Mouse (Mus musculus) forebrain, embryonic 13.5 days (tissue): Measurements from ENCODE around the gene Fam173a. TPM values are rescaled to one million over a fixed set of nuclear protein-coding genes. Genes with fewer than 3 reads are reported as not detected.

Experiments
- ATAC-seq: fragments of 200-750 bp; cut with Nextera tagmentation; 2 replicates; pipeline ENCODE4 v1.8.0; 2017
- H3K27ac ChIP-seq: fragments of 300-500 bp; sonication (generic); 2 replicates; pipeline ENCODE4 v1.5.1; 2015; ENCODE audit warnings: inconsistent platforms, mild to moderate bottlenecking, moderate library complexity
- H3K27me3 ChIP-seq: fragments of 300-500 bp; sonication (generic); 2 replicates; pipeline ENCODE4 v1.6.1; 2015; ENCODE audit warnings: mild to moderate bottlenecking, inconsistent platforms
- H3K36me3 ChIP-seq: fragments of 300-500 bp; sonication (generic); 2 replicates; pipeline ENCODE4 v1.6.1; 2015; ENCODE audit warnings: mild to moderate bottlenecking, inconsistent platforms; ENCODE audit not compliant: poor library complexity, severe bottlenecking
- H3K4me1 ChIP-seq: fragments of 300-500 bp; sonication (generic); 2 replicates; pipeline ENCODE4 v1.6.1; 2015; ENCODE audit warnings: inconsistent platforms
- H3K4me2 ChIP-seq: fragments of 300-500 bp; sonication (generic); 2 replicates; pipeline ENCODE4 v1.6.1; 2015; ENCODE audit warnings: inconsistent platforms, mild to moderate bottlenecking, moderate library complexity
- H3K4me3 ChIP-seq: fragments of 300-500 bp; sonication (generic); 2 replicates; pipeline ENCODE4 v1.5.1; 2015; ENCODE audit warnings: mild to moderate bottlenecking, inconsistent platforms
- H3K9ac ChIP-seq: fragments of 300-500 bp; sonication (generic); 2 replicates; pipeline ENCODE4 v1.6.1; 2015; ENCODE audit warnings: mild to moderate bottlenecking, inconsistent platforms
- H3K9me3 ChIP-seq: fragments of 300-500 bp; sonication (generic); replicated peaks from 2 replicates; pipeline ENCODE4 v1.6.1; 2016; ENCODE audit warnings: inconsistent platforms
- WGBS: fragments of 180-500 bp; shearing (Covaris S2); methylation state at CpG from one replicate; pipeline ENCODE4 v1.1.7; 2015; 5-methylcytosine and 5-hydroxymethylcytosine counted together
- polyA plus RNA-seq: library from polyadenylated mRNA; unstranded; fragments of >200 nt; fragmentation: Nextera tagmentation; extraction: Ambion mirVana; gene quantifications from 2 replicates; pipeline ENCODE4 v1.2.1, GENCODE M21; 2015

Fam173a gene
- polyA plus RNA-seq, 1 experiment from 2014 or later, result 75.5 TPM

DNA sequence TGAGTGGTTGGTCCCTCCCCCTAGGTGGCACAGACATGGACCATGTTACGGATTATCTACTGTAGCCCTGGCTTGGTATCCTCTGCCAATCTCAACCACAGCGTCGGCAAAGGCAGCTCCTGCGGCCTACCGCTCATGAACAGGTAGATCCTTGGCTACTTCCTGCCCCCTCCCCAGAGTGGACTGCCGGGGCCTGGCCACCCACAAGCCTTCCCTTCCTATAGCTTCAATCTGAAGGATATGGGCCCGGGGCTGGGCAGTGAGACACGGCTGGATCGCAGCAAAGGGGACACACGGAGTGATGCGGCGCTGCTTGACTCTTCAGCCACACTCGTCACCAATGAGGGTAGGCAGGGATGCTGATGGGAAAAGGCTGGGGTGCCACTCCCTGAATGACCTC is 34.3 kb upstream of the Fam173a start:
- Histone ChIP-seq H3K4me3 (no peak overlapping the region), H3K4me1 (peaks cover 73% of the 10 kb centered on the region), H3K27me3 (no peaks in the 10 kb centered on the region), H3K9ac (no peak overlapping the region), H3K36me3 (peaks cover 49% of the 10 kb centered on the region), H3K27ac (no peak overlapping the region), H3K9me3 (no peaks in the 10 kb centered on the region), H3K4me2 (no peak overlapping the region)
- ATAC-seq, result no peak
- 93% methylated on average over 13 of the region's 13 CpGs for WGBS

- ATAC-seq, result no peak
- Histone ChIP-seq H3K9me3 (no peaks in the 10 kb centered on the region), H3K27me3 (no peaks in the 10 kb centered on the region), H3K36me3 (peaks cover 41% of the 10 kb centered on the region), H3K27ac (no peak overlapping the region), H3K9ac (no peak overlapping the region), H3K4me3 (no peak overlapping the region), H3K4me2 (peak overlapping the region; percentile 12; the same call in 1 of the 2 replicates), H3K4me1 (peaks cover 63% of the 10 kb centered on the region)
- WGBS, result 97% methylated on average over 27 of the region's 27 CpGs
These were observed 33.4 kb upstream of the Fam173a start for GRCm38 (mm10) chr17:25825984-25826570.

DNA sequence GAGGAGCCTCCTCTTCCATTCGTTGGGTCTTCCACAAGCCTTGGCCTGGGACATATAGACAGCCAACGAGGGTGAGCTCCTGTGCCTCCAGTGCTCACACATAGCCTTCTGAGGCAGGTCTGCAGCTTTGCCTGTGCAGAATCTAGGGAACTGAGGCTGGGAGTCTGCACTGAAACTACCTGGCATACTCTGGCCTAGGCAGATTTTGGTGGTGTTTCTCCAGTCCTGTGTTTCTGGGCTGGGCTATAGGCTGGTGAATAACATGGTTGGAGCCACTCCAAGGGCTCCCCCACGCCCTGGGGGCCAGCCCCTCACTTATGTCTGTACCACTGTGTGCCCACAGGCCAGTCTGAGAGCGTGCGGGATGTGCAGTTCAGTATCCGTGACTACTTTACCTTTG is 32.6 kb upstream of the Fam173a start:
- Histone ChIP-seq H3K27ac (no peak overlapping the region), H3K36me3 (peaks cover 35% of the 10 kb centered on the region), H3K4me1 (peaks cover 56% of the 10 kb centered on the region), H3K9ac (no peak overlapping the region), H3K27me3 (peaks cover 3% of the 10 kb centered on the region), H3K4me3 (0 out of 2 replicates have a peak overlapping the region, but pooled peaks have one; percentile 62), H3K4me2 (peak overlapping the region; percentile 98), H3K9me3 (no peaks in the 10 kb centered on the region)
- 85% methylated on average over 6 of the region's 6 CpGs for WGBS
- no peak for ATAC-seq

DNA sequence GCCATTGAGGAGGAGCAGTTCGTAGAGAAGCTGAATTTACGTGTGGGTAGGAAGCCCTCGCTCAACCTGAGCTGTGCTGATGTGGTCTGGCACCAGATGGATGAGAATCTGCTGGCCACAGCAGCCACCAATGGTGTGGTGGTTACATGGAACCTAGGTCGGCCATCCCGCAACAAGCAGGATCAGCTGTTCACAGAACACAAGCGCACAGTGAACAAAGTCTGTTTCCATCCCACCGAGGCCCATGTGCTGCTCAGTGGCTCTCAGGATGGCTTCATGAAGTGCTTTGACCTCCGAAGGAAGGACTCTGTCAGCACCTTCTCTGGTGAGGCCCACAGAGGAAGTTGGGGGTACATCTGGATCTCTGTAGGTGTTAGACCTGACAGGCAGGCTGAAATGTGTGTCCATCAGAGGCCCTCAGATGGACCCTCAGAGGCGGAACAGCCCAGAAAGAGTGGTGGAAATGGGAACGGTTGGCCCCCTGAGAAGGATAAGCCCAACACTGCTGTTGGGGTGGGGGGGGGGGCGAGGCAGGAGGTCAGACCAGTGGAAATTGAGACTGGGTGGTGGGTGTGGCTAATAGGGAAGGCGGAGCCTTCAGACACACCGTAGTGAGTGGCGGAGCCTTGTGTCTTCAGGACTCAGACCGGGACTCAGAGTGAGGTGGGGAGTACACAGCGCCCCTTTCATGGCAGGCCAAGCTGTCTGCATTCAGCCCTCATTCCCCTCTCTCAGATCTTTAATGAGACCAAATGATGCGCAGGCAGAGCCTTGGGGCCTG is 31.9 kb upstream of the Fam173a start:
- Histone ChIP-seq H3K4me3 (peak overlapping the region; percentile 62), H3K27ac (no peak overlapping the region), H3K4me1 (peaks cover 48% of the 10 kb centered on the region), H3K9ac (peak overlapping the region; percentile 75), H3K36me3 (peaks cover 35% of the 10 kb centered on the region), H3K4me2 (peak overlapping the region; percentile 98), H3K9me3 (no peaks in the 10 kb centered on the region), H3K27me3 (peaks cover 10% of the 10 kb centered on the region)
- 77% methylated on average over 16 of the region's 17 CpGs for WGBS
- ATAC-seq, result no peak

GRCm38 (mm10) chr17:25823452-25823851 is 30.8 kb upstream of the Fam173a start, which contains the start of gene Wdr24:
Wdr24 (plus strand) TSS chr17:25823627.
- H3K9ac ChIP-seq, result peak within 1 kb of the TSS; percentile 75
- peak within 1 kb of the TSS; percentile 69 for H3K27ac ChIP-seq
- peaks cover 40% of the 10 kb centered on the region for H3K36me3 ChIP-seq
- peak within 1 kb of the TSS; percentile 98 for H3K4me2 ChIP-seq
- no peaks in the 10 kb centered on the region for H3K9me3 ChIP-seq
- peaks cover 49% of the 10 kb centered on the region for H3K4me1 ChIP-seq
- H3K27me3 ChIP-seq, result peaks cover 21% of the 10 kb centered on the region
- H3K4me3 ChIP-seq, result peak within 1 kb of the TSS; percentile 62
- 0% methylated on average over 18 of the region's 18 CpGs for WGBS
- ATAC-seq, result peak; percentile 80

DNA sequence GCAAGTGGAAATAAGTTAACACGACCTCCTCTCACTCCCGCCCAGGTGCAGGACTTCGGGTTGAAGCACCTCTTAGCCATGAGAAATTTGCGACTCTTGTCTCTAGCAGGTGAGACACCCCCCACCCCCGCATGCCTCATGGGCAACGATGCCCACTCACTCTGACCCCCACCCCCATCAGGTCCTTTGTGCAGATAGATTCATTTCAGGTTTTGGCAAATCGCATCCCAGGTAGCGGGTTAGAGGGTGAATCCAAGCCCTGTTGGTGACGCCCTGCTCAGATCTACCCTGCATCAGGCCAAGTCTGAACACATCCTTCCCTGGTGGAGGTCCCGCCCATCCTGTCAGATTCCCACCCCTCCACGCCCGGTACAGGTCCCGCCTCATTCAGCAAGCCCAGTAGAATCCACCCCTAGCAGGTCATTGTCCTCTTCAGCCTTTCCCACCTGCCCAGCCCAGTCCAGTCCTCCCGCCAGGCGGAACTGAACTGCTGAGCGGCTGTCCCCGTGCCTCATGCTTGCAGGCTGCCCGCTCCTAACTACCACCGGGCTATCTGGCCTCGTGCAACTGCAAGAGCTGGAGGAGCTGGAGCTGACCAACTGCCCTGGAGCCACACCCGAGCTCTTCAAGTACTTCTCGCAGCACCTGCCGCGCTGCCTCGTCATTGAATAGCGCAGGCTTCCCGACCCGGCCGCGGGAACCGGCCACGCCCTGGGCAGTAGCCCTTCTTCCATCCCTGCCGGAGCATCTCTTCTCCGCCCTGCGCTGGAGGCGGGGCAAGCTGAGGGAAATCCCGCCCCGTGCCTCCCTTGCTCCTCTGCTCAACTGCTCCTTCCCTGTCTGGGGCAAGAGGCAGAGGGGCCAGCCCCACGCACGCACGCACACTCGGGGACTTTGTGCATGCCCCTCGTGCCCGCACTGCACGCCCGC is 26.4 kb upstream of the Fam173a start:
- 7% methylated on average over 46 of the region's 46 CpGs for WGBS
- 0 out of 2 replicates have a peak, but pooled peaks have one; percentile 3 for ATAC-seq
- no peak overlapping the region; the same call in 1 of the 2 replicates for H3K4me3 ChIP-seq

GRCm38 (mm10) chr17:25817662-25818061 is 25.0 kb upstream of the Fam173a start:
- peaks cover 33% of the 10 kb centered on the region for H3K27me3 ChIP-seq
- ATAC-seq, result no peak
- peaks cover 37% of the 10 kb centered on the region for H3K36me3 ChIP-seq
- H3K27ac ChIP-seq, result no peak overlapping the region
- no peak overlapping the region for H3K9ac ChIP-seq
- H3K4me3 ChIP-seq, result no peak overlapping the region
- no peaks in the 10 kb centered on the region for H3K9me3 ChIP-seq
- WGBS, result 86% methylated on average over 11 of the region's 11 CpGs
- H3K4me1 ChIP-seq, result peaks cover 14% of the 10 kb centered on the region
- H3K4me2 ChIP-seq, result no peak overlapping the region

More for the DNA sequence above, 26.4 kb upstream of the Fam173a start:
- Histone ChIP-seq H3K36me3 (peaks cover 37% of the 10 kb centered on the region), H3K9me3 (no peaks in the 10 kb centered on the region), H3K27ac (no peak overlapping the region), H3K4me1 (peaks cover 10% of the 10 kb centered on the region), H3K4me2 (peak overlapping the region; percentile 26; the same call in 1 of the 2 replicates), H3K27me3 (peaks cover 33% of the 10 kb centered on the region), H3K9ac (peak overlapping the region; percentile 35)

- H3K9ac ChIP-seq, result peak overlapping the region; percentile 43
- WGBS, result 2% methylated on average over 20 of the region's 20 CpGs
- H3K4me1 ChIP-seq, result peaks cover 31% of the 10 kb centered on the region
- no peak for ATAC-seq
- H3K4me2 ChIP-seq, result peak overlapping the region; percentile 43
- H3K27ac ChIP-seq, result 0 out of 2 replicates have a peak overlapping the region, but pooled peaks have one; percentile 14
- peaks cover 15% of the 10 kb centered on the region for H3K27me3 ChIP-seq
- H3K9me3 ChIP-seq, result no peaks in the 10 kb centered on the region
- H3K4me3 ChIP-seq, result peak overlapping the region; percentile 17
- peaks cover 23% of the 10 kb centered on the region for H3K36me3 ChIP-seq
These were observed 20.8 kb upstream of the Fam173a start for GRCm38 (mm10) chr17:25813471-25813870.

DNA sequence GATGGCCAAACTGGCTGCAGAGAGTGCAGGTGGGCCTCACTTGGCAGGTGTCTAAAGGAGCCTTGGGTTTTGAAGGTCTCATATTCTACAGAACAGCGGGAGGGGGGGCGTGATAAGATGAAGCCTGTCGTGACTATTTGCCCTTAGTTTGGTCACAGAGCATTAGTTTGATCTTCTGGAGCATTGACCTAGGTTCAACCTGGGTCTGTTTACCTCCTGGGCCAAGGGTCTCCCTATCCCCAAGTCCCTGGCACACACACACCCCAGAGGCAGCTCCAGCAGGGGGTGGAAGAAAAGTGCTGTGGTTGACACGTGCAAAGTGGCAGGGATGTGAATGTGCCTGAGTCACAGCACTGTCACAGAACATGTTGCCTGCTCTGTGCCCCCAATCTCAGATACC is 18.2 kb upstream of the Fam173a start:
- peaks cover 39% of the 10 kb centered on the region for H3K4me1 ChIP-seq
- H3K27ac ChIP-seq, result no peak overlapping the region
- 78% methylated on average over 4 of the region's 4 CpGs for WGBS
- no peak for ATAC-seq
- H3K9me3 ChIP-seq, result no peaks in the 10 kb centered on the region
- H3K27me3 ChIP-seq, result peaks cover 3% of the 10 kb centered on the region; the same call in 1 of the 2 replicates
- H3K36me3 ChIP-seq, result no peaks in the 10 kb centered on the region
- H3K4me2 ChIP-seq, result peak overlapping the region; percentile 91
- peak overlapping the region; percentile 89; the same call in 1 of the 2 replicates for H3K9ac ChIP-seq
- H3K4me3 ChIP-seq, result peak overlapping the region; percentile 70; the same call in 1 of the 2 replicates

- Histone ChIP-seq H3K4me3 (peak overlapping the region; percentile 70), H3K27ac (peak overlapping the region; percentile 95), H3K27me3 (peaks cover 3% of the 10 kb centered on the region; the same call in 1 of the 2 replicates), H3K36me3 (no peaks in the 10 kb centered on the region), H3K9me3 (no peaks in the 10 kb centered on the region), H3K4me2 (peak overlapping the region; percentile 91), H3K9ac (peak overlapping the region; percentile 89), H3K4me1 (peaks cover 39% of the 10 kb centered on the region)
- ATAC-seq, result peak; percentile 71
- 6% methylated on average over 25 of the region's 25 CpGs for WGBS
These were observed 17.1 kb upstream of the Fam173a start for GRCm38 (mm10) chr17:25809606-25810340.
